Mouse (Mus musculus) embryonic stem cell, embryonic (primary cell): ENCODE results near the gene Asxl2.

Experiments used
- CTCF ChIA-PET, 4 experiments: fragments of 300-600 bp in 2 of 4; fragments of 350-600 bp in 2 of 4; sonication (Branson Sonifier 250); formaldehyde crosslinking; loops; one replicate each; lab custom pipeline; 2022; ENCODE audit warnings: inconsistent platforms in 2 of 4; lab: Charles Lee
- POLR2A ChIA-PET, 4 experiments: fragments of 300-600 bp in 2 of 4; fragments of 350-600 bp in 2 of 4; sonication (Branson Sonifier 250); formaldehyde crosslinking; loops; one replicate each; lab custom pipeline; 2022; ENCODE audit warnings: antibody characterized with exemption in 4 of 4, inconsistent platforms in 1 of 4; lab: Charles Lee

Gene Asxl2

GRCm38 (mm10) chr12:3420519-3420918, 6.1 kb upstream of the Asxl2 start:
- POLR2A ChIA-PET, result interaction anchor here in 2 of 4 experiments (0.6 to 2.5 kb wide), 7 partner anchors 8 to 94 kb away, joined by 3 to 8 read pairs (median 4); no protein-coding TSS in a partner anchor
- CTCF ChIA-PET, result interaction anchor here in 2 of 4 experiments (0.6 to 1.3 kb wide), 2 partner anchors 30 to 1626 kb away, joined by 3 to 4 read pairs; no protein-coding TSS in a partner anchor

- CTCF ChIA-PET, result no interaction called here
- POLR2A ChIA-PET, result interaction anchor here in 1 of 4 experiments (0.6 to 2.1 kb wide), 2 partner anchors 113 to 124 kb away, joined by 3 to 5 read pairs; partner anchors contain the start of gene Rab10
Measured at GRCm38 (mm10) chr12:3422786-3423185, 3.9 kb upstream of the Asxl2 start.

GRCm38 (mm10) chr12:3424179-3424578, 2.5 kb upstream of the Asxl2 start:
- ChIA-PET POLR2A (interaction anchor here in 1 of 4 experiments (3.2 kb wide), 1 partner anchor 9 kb away, joined by 31 read pairs; no protein-coding TSS in a partner anchor), CTCF (interaction anchor here in 1 of 4 experiments (1.6 kb wide), 1 partner anchor 163 kb away, joined by 3 read pairs; no protein-coding TSS in a partner anchor)

- CTCF ChIA-PET, result interaction anchor here in 3 of 4 experiments (0.5 to 2.7 kb wide), 5 partner anchors 35 to 1767 kb away, joined by 3 to 6 read pairs (median 3); no protein-coding TSS in a partner anchor
Measured at GRCm38 (mm10) chr12:3425375-3426341, 999 bp upstream of the Asxl2 start.

GRCm38 (mm10) chr12:3427067-3427889, 621 bp downstream of the Asxl2 start:
- CTCF ChIA-PET, result interaction anchor here in 2 of 4 experiments (0.5 to 2.7 kb wide), 3 partner anchors 21 to 180 kb away, joined by 3 to 6 read pairs (median 3); no protein-coding TSS in a partner anchor
- POLR2A ChIA-PET, result interaction anchor here (0.5 to 3.2 kb wide), 33 partner anchors 9 to 1506 kb away, joined by 3 to 31 read pairs (median 4); partner anchors contain the start of gene Rab10 (in 2 of the 4)

More at GRCm38 (mm10) chr12:3425375-3426341, 999 bp upstream of the Asxl2 start:
- POLR2A ChIA-PET, result interaction anchor here (0.7 to 3.2 kb wide), 20 partner anchors 9 to 190 kb away, joined by 3 to 31 read pairs (median 6); partner anchors contain the start of gene Rab10 (in 2 of the 4)

GRCm38 (mm10) chr12:3427891-3428775, 1.5 kb downstream of the Asxl2 start:
- POLR2A ChIA-PET, result interaction anchor here (0.5 to 2.5 kb wide), 21 partner anchors 9 to 1505 kb away, joined by 3 to 20 read pairs (median 4); partner anchors contain the start of gene Rab10 (in 2 of the 4)
- CTCF ChIA-PET, result interaction anchor here in 1 of 4 experiments (1.3 kb wide), 1 partner anchor 20 kb away, joined by 3 read pairs; no protein-coding TSS in a partner anchor

- ChIA-PET CTCF (no interaction called here), POLR2A (interaction anchor here in 2 of 4 experiments (0.6 to 1.9 kb wide), 13 partner anchors 8 to 352 kb away, joined by 3 to 8 read pairs (median 3); partner anchors contain the start of gene Rab10 (in 1 of the 2))
Measured at GRCm38 (mm10) chr12:3429681-3430442, 3.2 kb downstream of the Asxl2 start.

GRCm38 (mm10) chr12:3430443-3430753, 3.7 kb downstream of the Asxl2 start:
- ChIA-PET CTCF (interaction anchor here in 2 of 4 experiments (1.0 to 1.3 kb wide), 3 partner anchors 10 to 38 kb away, joined by 3 to 5 read pairs (median 3); no protein-coding TSS in a partner anchor), POLR2A (interaction anchor here in 2 of 4 experiments (0.7 to 1.9 kb wide), 19 partner anchors 8 to 422 kb away, joined by 3 to 8 read pairs (median 3); partner anchors contain the start of gene Rab10 (in 1 of the 2))

GRCm38 (mm10) chr12:3430985-3431384, 4.3 kb downstream of the Asxl2 start:
- POLR2A ChIA-PET, result interaction anchor here in 2 of 4 experiments (0.7 to 1.9 kb wide), 19 partner anchors 8 to 422 kb away, joined by 3 to 8 read pairs (median 4); partner anchors contain the start of gene Rab10 (in 1 of the 2)
- CTCF ChIA-PET, result interaction anchor here in 2 of 4 experiments (0.6 to 1.3 kb wide), 5 partner anchors 10 to 271 kb away, joined by 3 to 5 read pairs (median 3); no protein-coding TSS in a partner anchor

- CTCF ChIA-PET, result interaction anchor here in 1 of 4 experiments (0.6 kb wide), 1 partner anchor 133 kb away, joined by 3 read pairs; no protein-coding TSS in a partner anchor
- POLR2A ChIA-PET, result interaction anchor here in 1 of 4 experiments (0.8 to 2.1 kb wide), 4 partner anchors 8 to 20 kb away, joined by 3 to 10 read pairs (median 5); no protein-coding TSS in a partner anchor
Measured at GRCm38 (mm10) chr12:3433736-3434135, 7.1 kb downstream of the Asxl2 start.

- POLR2A ChIA-PET, result interaction anchor here in 3 of 4 experiments (0.7 to 3.3 kb wide), 4 partner anchors 9 to 76 kb away, joined by 4 to 16 read pairs (median 4); partner anchors contain the start of gene Asxl2 (in 1 of the 3)
- CTCF ChIA-PET, result interaction anchor here in 1 of 4 experiments (0.6 kb wide), 1 partner anchor 13 kb away, joined by 8 read pairs; no protein-coding TSS in a partner anchor
Measured at GRCm38 (mm10) chr12:3436446-3436845, 9.8 kb downstream of the Asxl2 start.

GRCm38 (mm10) chr12:3437815-3438214, 11.2 kb downstream of the Asxl2 start:
- CTCF ChIA-PET, result interaction anchor here in 2 of 4 experiments (0.6 kb wide), 2 partner anchors 11 to 162 kb away, joined by 3 to 4 read pairs; no protein-coding TSS in a partner anchor
- POLR2A ChIA-PET, result interaction anchor here in 2 of 4 experiments (1.1 to 3.3 kb wide), 6 partner anchors 8 to 11 kb away, joined by 3 to 16 read pairs (median 4); partner anchors contain the start of gene Asxl2 (in 1 of the 2)

GRCm38 (mm10) chr12:3440916-3441315, 14.3 kb downstream of the Asxl2 start:
- ChIA-PET CTCF (interaction anchor here in 1 of 4 experiments (1.0 kb wide), 1 partner anchor 10 kb away, joined by 3 read pairs; no protein-coding TSS in a partner anchor), POLR2A (interaction anchor here in 3 of 4 experiments (0.6 to 2.1 kb wide), 8 partner anchors 10 to 145 kb away, joined by 3 to 10 read pairs (median 4); partner anchors contain the start of gene Asxl2 (in 2 of the 3))

GRCm38 (mm10) chr12:3441361-3441760, 14.7 kb downstream of the Asxl2 start:
- POLR2A ChIA-PET, result interaction anchor here in 2 of 4 experiments (1.0 to 2.1 kb wide), 6 partner anchors 14 to 144 kb away, joined by 3 to 10 read pairs (median 4); partner anchors contain the start of gene Asxl2 (in 2 of the 2)
- CTCF ChIA-PET, result interaction anchor here in 1 of 4 experiments (1.0 kb wide), 1 partner anchor 10 kb away, joined by 3 read pairs; no protein-coding TSS in a partner anchor

GRCm38 (mm10) chr12:3453554-3453953, 26.9 kb downstream of the Asxl2 start:
- POLR2A ChIA-PET, result interaction anchor here in 1 of 4 experiments (0.6 to 2.8 kb wide), 7 partner anchors 10 to 573 kb away, joined by 3 to 9 read pairs (median 4); no protein-coding TSS in a partner anchor
- CTCF ChIA-PET, result no interaction called here
